ENCODE assay signal across 8 mouse cellular contexts in the genomic region with DNA sequence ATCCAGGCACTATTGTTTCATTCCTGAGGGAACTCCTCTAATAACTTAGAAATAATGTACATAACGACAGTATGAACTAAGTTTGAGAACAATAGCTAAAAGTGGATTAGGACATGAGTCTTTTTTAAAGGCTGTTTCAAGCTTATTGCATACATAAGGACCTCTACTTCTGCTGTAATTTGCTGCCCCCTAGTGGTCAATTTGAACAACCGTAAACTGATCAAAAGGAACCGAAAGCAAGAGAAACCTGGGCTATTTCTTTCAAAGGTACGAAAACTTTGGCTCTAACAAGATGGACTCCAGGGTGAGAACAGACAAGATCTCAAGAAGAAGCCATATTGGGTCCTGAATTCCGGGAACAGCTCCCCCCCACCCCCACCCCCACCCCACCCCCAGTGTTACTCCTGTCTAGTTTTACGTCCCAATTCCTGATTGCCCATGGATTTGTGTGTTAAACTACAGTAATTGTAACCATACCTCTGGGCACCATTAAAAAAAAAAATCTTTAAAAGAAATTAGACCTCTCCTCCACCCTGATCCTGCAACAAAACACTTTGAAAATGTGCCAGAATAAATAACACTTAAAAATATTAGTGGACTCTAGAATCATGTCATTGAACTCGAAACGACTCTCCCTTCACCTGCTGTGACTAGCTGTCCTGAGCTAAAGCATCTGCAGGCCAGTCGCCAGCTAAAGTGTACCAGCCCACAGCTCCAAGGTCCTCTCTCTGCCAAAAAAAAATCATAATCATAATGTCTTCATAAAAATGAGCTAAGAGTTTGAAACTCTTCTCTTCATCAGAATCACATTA. TPM values are rescaled to one million over a fixed set of nuclear protein-coding genes. Genes with fewer than 3 reads are reported as not detected.
DNase-seq lines count a peak whose midpoint lies in the region; ATAC-seq lines count a peak whose summit lies in the region.

No protein-coding gene starts in this region.

- no peak overlapping the region for H3K27ac ChIP-seq in forebrain, embryonic 14.5 days (ENCODE audit: low read depth, low read length)
- no peak overlapping the region for H3K27ac ChIP-seq in hindbrain, embryonic 16.5 days (ENCODE audit: low read depth, low read length)

- H3K4me1 ChIP-seq in forebrain, embryonic 14.5 days (ENCODE audit: control insufficient read depth, insufficient read depth, low read length) = peaks cover 2% of the 10 kb centered on the region; the same call in 1 of the 2 replicates
- no peaks in the 10 kb centered on the region for H3K4me1 ChIP-seq in hindbrain, embryonic 16.5 days (ENCODE audit: control insufficient read depth, insufficient read depth, low read depth, low read length)

- H3K36me3 ChIP-seq in forebrain, embryonic 14.5 days (ENCODE audit: control insufficient read depth, insufficient read depth, low read length) = no peaks in the 10 kb centered on the region
- H3K36me3 ChIP-seq in hindbrain, embryonic 16.5 days (ENCODE audit: control insufficient read depth, insufficient read depth, low read length) = no peaks in the 10 kb centered on the region

- no peaks in the 10 kb centered on the region for H3K27me3 ChIP-seq in forebrain, embryonic 14.5 days (replicated peaks; ENCODE audit: control insufficient read depth, insufficient read depth, low read length)
- H3K27me3 ChIP-seq in hindbrain, embryonic 16.5 days (replicated peaks; ENCODE audit: control insufficient read depth, insufficient read depth, low read length) = no peaks in the 10 kb centered on the region

- H3K4me2 ChIP-seq in forebrain, embryonic 14.5 days (ENCODE audit: low read length) = peak overlapping the region; percentile 32; the same call in 1 of the 2 replicates
- peak overlapping the region; percentile 46 for H3K4me2 ChIP-seq in hindbrain, embryonic 16.5 days (ENCODE audit: low read length)

- ATAC-seq in forebrain, embryonic 14.5 days = peak; percentile 91
- ATAC-seq in hindbrain, embryonic 16.5 days = peak; percentile 90
- ATAC-seq in megakaryocyte, adult 5-6 weeks (ENCODE audit: poor library complexity, severe bottlenecking) = peak; percentile 71

- H3K9me3 ChIP-seq in forebrain, embryonic 14.5 days (replicated peaks; ENCODE audit: control insufficient read depth, low read length) = no peaks in the 10 kb centered on the region
- no peaks in the 10 kb centered on the region for H3K9me3 ChIP-seq in hindbrain, embryonic 16.5 days (ENCODE audit: control insufficient read depth, low read length)

- WGBS in forebrain, embryonic 14.5 days = 20% methylated on average over 9 of the region's 9 CpGs
- 18% methylated on average over 9 of the region's 9 CpGs for WGBS in hindbrain, embryonic 16.5 days

- DNase-seq in right cerebral cortex, adult 18-20 months = peak; percentile 57
- no peak for DNase-seq in right cerebral cortex, postnatal 25 days
- peak; percentile 12 for DNase-seq in cerebellum, adult 11-12 months
- DNase-seq in forebrain, embryonic 14.5 days (ENCODE audit: low spot score) = peak; percentile 93
- peak; percentile 48 for DNase-seq in left cerebral cortex, adult 11 months (ENCODE audit: low spot score)
- peak; percentile 26 to 75 for DNase-seq in spleen, postnatal 10 days (ENCODE audit: low spot score in 2 of 2)

- no peak overlapping the region for H3K4me3 ChIP-seq in forebrain, embryonic 14.5 days (ENCODE audit: low read depth, low read length)
- H3K4me3 ChIP-seq in hindbrain, embryonic 16.5 days (ENCODE audit: low read length) = no peak overlapping the region

- no peak overlapping the region for H3K9ac ChIP-seq in forebrain, embryonic 14.5 days (ENCODE audit: low read length)
- H3K9ac ChIP-seq in hindbrain, embryonic 16.5 days (ENCODE audit: low read depth, low read length) = no peak overlapping the region

RNA-seq across cellular contexts. Expression of gene Stx7, which starts 17.4 kb away (rescaled TPM):
- polyA plus RNA-seq in forebrain, embryonic 14.5 days (2014; fragmentation: Nextera tagmentation; extraction: Ambion mirVana) = 275 and 313 TPM in 2 replicates
- polyA plus RNA-seq in hindbrain, embryonic 16.5 days (2015; fragmentation: Nextera tagmentation; extraction: Ambion mirVana) = 336 and 358 TPM in 2 replicates
- 163 and 174 TPM in 2 replicates for total RNA-seq in megakaryocyte, adult 5-6 weeks (2015)
- total RNA-seq in megakaryocyte, adult 5-6 weeks (2017) = 174 and 189 TPM in 2 replicates

RNA-seq across cellular contexts. Expression of gene Taar9, which starts 22.3 kb away (rescaled TPM):
- polyA plus RNA-seq in forebrain, embryonic 14.5 days (2014; fragmentation: Nextera tagmentation; extraction: Ambion mirVana) = not detected in 2 replicates
- not detected in 2 replicates for polyA plus RNA-seq in hindbrain, embryonic 16.5 days (2015; fragmentation: Nextera tagmentation; extraction: Ambion mirVana)
- not detected in 2 replicates for total RNA-seq in megakaryocyte, adult 5-6 weeks (2015)
- total RNA-seq in megakaryocyte, adult 5-6 weeks (2017) = not detected in 2 replicates

RNA-seq across cellular contexts. Expression of gene Taar8c, which starts 29.9 kb away (rescaled TPM):
- not detected in 2 replicates for polyA plus RNA-seq in forebrain, embryonic 14.5 days (2014; fragmentation: Nextera tagmentation; extraction: Ambion mirVana)
- polyA plus RNA-seq in hindbrain, embryonic 16.5 days (2015; fragmentation: Nextera tagmentation; extraction: Ambion mirVana) = not detected in 2 replicates
- total RNA-seq in megakaryocyte, adult 5-6 weeks (2015) = not detected in 2 replicates
- not detected in 2 replicates for total RNA-seq in megakaryocyte, adult 5-6 weeks (2017)

RNA-seq across cellular contexts. Expression of gene Taar8b, which starts 39.6 kb away (rescaled TPM):
- polyA plus RNA-seq in forebrain, embryonic 14.5 days (2014; fragmentation: Nextera tagmentation; extraction: Ambion mirVana) = not detected in 2 replicates
- polyA plus RNA-seq in hindbrain, embryonic 16.5 days (2015; fragmentation: Nextera tagmentation; extraction: Ambion mirVana) = not detected in 2 replicates
- not detected in 2 replicates for total RNA-seq in megakaryocyte, adult 5-6 weeks (2015)
- not detected in 2 replicates for total RNA-seq in megakaryocyte, adult 5-6 weeks (2017)

RNA-seq across cellular contexts. Expression of gene Taar8a, which starts 55.4 kb away (rescaled TPM):
- polyA plus RNA-seq in forebrain, embryonic 14.5 days (2014; fragmentation: Nextera tagmentation; extraction: Ambion mirVana) = not detected in 2 replicates
- polyA plus RNA-seq in hindbrain, embryonic 16.5 days (2015; fragmentation: Nextera tagmentation; extraction: Ambion mirVana) = not detected in 2 replicates
- total RNA-seq in megakaryocyte, adult 5-6 weeks (2015) = not detected in 2 replicates
- not detected in 2 replicates for total RNA-seq in megakaryocyte, adult 5-6 weeks (2017)
